Mouse (Mus musculus) stomach, postnatal 0 days (tissue): ENCODE measurements around the gene Drp2.

ENCODE experiments used
- CTCF ChIP-seq: IDR thresholded peaks from 2 replicates; pipeline ENCODE4 v1.5.1; 2016; ENCODE audit warnings: antibody characterized with exemption, low read depth, mild to moderate bottlenecking, moderate library complexity
- EP300 ChIP-seq: optimal IDR thresholded peaks from 2 replicates; pipeline ENCODE3; 2016; ENCODE audit warnings: antibody characterized with exemption

DNA sequence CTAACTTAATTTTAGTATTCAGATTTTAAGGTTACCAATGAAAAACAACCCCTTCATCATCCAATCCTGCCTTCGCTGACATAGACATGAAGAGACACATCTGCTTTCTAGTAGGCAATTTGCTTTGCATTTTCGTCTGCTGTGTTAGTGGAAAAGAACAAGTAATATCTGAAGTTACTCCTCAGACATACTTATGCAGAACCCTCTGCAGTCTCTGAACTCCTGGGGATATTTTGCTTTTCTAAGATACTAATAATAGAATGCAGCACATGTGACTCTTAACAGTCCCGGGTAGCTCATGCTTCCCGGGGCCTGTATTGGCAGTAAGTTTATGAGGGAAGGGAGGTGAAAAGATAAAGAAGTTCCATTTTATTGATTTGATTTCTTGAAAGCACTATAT, 42.2 kb upstream of the Drp2 start:
- TF ChIP-seq EP300, result no peak
- TF ChIP-seq CTCF, result no peak
